Mouse (Mus musculus) hindbrain, embryonic 11.5 days (tissue): ENCODE measurements around the gene Ppp6r2. TPM values are rescaled to one million over a fixed set of nuclear protein-coding genes. Genes with fewer than 3 reads are reported as not detected.

Experiments
- ATAC-seq: fragments of 200-750 bp; cut with Nextera tagmentation; 2 replicates; pipeline ENCODE4 v1.8.0; 2017; ENCODE audit warnings: mild to moderate bottlenecking, moderate TSS enrichment, moderate library complexity; ENCODE audit not compliant: low FRiP score
- DNase-seq: peaks from one replicate; pipeline ENCODE4 v3.0.0-alpha.2; 2015; ENCODE audit warnings: low spot score
- H3K27ac ChIP-seq: fragments of 300-500 bp; sonication (generic); 2 replicates; pipeline ENCODE4 v1.5.1; 2014; ENCODE audit warnings: mild to moderate bottlenecking, low read depth, low read length
- H3K27me3 ChIP-seq: fragments of 300-500 bp; sonication (generic); 2 replicates; pipeline ENCODE4 v1.6.1; 2014; ENCODE audit warnings: mild to moderate bottlenecking, low read length, moderate library complexity, mixed read lengths; ENCODE audit not compliant: control insufficient read depth, insufficient read depth
- H3K36me3 ChIP-seq: fragments of 300-500 bp; sonication (generic); 2 replicates; pipeline ENCODE4 v1.6.1; 2014; ENCODE audit warnings: mild to moderate bottlenecking, low read length, moderate library complexity, mixed read lengths; ENCODE audit not compliant: control insufficient read depth, insufficient read depth
- H3K4me1 ChIP-seq: fragments of 300-500 bp; sonication (generic); replicated peaks from 2 replicates; pipeline ENCODE4 v1.6.1; 2014; ENCODE audit warnings: low read length, mixed read lengths; ENCODE audit not compliant: control insufficient read depth, insufficient read depth
- H3K4me2 ChIP-seq: fragments of 300-500 bp; sonication (generic); replicated peaks from 2 replicates; pipeline ENCODE4 v1.6.1; 2014; ENCODE audit warnings: mild to moderate bottlenecking, low read depth, low read length
- H3K4me3 ChIP-seq: fragments of 300-500 bp; sonication (generic); 2 replicates; pipeline ENCODE4 v1.5.1; 2014; ENCODE audit warnings: low read depth, low read length
- H3K9ac ChIP-seq: fragments of 300-500 bp; sonication (generic); 2 replicates; pipeline ENCODE4 v1.6.1; 2014; ENCODE audit warnings: low read depth, low read length
- H3K9me3 ChIP-seq: fragments of 300-500 bp; sonication (generic); 2 replicates; pipeline ENCODE4 v1.6.1; 2016; ENCODE audit warnings: low read length; ENCODE audit not compliant: control insufficient read depth
- WGBS: fragments of 180-500 bp; shearing (Covaris S2); extraction: QIAGEN DNeasy Blood & Tissue Kit; methylation state at CpG from one replicate; pipeline ENCODE4 v1.1.7; 2014; 5-methylcytosine and 5-hydroxymethylcytosine counted together
- polyA plus RNA-seq: library from polyadenylated mRNA; unstranded; fragments of >200 nt; fragmentation: Nextera tagmentation; extraction: Ambion mirVana; gene quantifications from 2 replicates; pipeline ENCODE4 v1.2.1, GENCODE M21; 2014

The Ppp6r2 gene
- polyA plus RNA-seq, 1 experiment from 2014 or later, result 46.0 TPM

DNA sequence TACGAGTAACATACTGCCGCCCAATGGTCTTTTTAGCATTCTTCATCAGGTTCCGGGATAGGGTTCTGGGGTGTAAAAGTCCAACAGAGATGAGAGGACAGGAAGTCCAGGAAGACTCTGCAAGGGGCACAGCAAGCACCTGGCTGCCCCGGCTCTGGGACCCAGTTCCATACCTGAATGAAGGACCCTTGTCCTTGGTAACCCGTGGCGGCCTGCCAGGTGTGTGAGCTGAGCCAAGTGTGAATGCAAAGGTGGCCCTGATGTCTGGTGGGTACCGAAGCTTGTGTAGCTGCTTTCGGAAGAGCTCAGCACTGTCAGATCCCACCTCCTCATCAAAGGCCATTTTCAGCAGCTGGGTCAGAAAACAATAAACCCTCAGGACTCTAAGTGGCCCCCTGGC, 89.2 kb downstream of the Ppp6r2 start:
- no peak for ATAC-seq

DNA sequence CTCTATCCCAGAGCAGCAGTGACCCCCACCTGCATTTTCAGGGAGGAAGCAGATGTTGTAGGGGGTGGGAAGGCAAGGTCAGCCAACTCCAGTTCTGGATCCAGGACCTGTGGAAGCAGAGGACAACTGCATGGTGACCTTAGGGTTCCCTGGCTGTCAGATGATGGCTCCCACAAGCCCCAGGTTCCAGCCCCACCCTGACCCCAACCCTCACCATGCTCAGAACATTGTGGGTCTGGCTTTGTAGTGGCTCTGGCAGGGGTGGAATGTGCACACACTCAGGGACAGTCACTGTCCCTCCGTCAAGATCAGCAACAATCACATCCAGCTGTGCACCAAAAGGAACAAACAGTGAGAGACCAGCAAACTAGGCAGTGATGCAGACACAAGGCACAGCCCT, 94.6 kb downstream of the Ppp6r2 start:
- 77% methylated on average over 1 of the region's 1 CpGs for whole genome bisulfite sequencing
- no peaks in the 10 kb centered on the region for H3K9me3 ChIP-seq
- no peak overlapping the region for H3K4me3 ChIP-seq
- no peaks in the 10 kb centered on the region for H3K27me3 ChIP-seq
- no peak overlapping the region for H3K4me2 ChIP-seq
- DNase-seq, result no peak
- no peaks in the 10 kb centered on the region for H3K4me1 ChIP-seq
- no peak overlapping the region for H3K9ac ChIP-seq
- H3K36me3 ChIP-seq, result peaks cover 7% of the 10 kb centered on the region
- no peak for ATAC-seq
- H3K27ac ChIP-seq, result no peak overlapping the region

More for the DNA sequence above, 89.2 kb downstream of the Ppp6r2 start:
- H3K27ac ChIP-seq, result no peak overlapping the region
- H3K36me3 ChIP-seq, result peaks cover 17% of the 10 kb centered on the region
- no peak for DNase-seq
- H3K4me2 ChIP-seq, result no peak overlapping the region
- 97% methylated on average over 8 of the region's 8 CpGs for WGBS
- no peaks in the 10 kb centered on the region for H3K27me3 ChIP-seq
- H3K4me1 ChIP-seq, result no peaks in the 10 kb centered on the region
- no peak overlapping the region for H3K4me3 ChIP-seq
- H3K9me3 ChIP-seq, result no peaks in the 10 kb centered on the region
- H3K9ac ChIP-seq, result no peak overlapping the region

DNA sequence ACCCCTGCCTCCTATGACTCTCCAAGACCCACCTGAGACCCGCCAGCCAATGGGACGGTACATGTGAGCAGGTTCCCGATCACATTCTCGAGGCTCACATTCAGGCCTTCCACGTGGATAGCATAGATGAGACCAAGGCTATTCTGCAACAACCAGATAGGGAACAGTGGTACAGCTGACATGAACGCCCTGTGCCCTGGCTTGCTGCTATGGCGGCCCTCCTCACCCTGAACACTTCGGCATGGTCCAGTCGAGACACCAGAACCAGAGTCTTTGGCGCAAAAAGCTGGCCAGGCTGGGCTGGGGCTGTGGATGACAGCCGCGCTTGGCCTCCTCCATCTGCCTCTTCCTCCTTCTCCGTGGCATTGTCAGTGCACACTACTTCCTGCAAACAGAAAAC, 96.1 kb downstream of the Ppp6r2 start:
- Histone ChIP-seq H3K36me3 (peaks cover 3% of the 10 kb centered on the region), H3K4me1 (no peaks in the 10 kb centered on the region), H3K9me3 (no peaks in the 10 kb centered on the region), H3K27ac (no peak overlapping the region), H3K9ac (no peak overlapping the region), H3K27me3 (no peaks in the 10 kb centered on the region), H3K4me3 (no peak overlapping the region), H3K4me2 (no peak overlapping the region)
- no peak for ATAC-seq
- WGBS, result 93% methylated on average over 13 of the region's 13 CpGs
- DNase-seq, result no peak

DNA sequence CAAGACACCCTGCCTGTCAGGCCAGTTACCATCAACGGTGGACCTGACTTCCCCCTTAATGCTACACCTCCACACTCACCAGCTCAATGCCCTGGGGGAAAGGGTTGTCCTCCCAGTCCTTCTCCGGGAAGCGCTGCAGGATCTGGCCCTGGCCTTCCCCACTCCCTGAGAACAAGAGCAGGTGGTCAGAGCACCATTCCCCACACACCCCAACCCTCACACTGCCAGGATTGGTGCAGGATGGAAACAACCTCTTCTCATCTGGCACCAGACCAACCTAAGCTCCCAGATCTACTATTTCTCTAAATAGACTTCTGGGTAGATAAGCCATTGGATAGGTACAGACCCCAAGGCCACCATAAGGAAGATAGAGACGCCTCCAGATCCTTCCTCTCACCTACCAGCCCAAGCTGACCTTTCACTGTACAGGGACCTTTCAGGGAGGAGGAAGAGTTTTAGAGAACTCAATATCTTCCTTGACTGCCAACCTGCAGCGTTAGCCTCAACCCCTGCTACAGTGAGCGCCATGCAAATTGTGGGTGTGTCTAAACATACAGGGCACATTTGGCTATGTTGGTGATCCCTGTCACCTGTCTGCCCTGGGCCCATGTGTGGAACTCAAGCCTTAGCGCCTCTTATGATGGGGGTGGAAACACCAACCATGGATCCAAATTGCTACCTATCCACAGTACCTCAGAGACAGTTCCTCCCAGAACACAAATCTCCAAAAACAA, 97.2 kb downstream of the Ppp6r2 start:
- WGBS, result 92% methylated on average over 7 of the region's 7 CpGs
- H3K27ac ChIP-seq, result no peak overlapping the region
- H3K27me3 ChIP-seq, result no peaks in the 10 kb centered on the region
- ATAC-seq (no peak), DNase-seq (no peak)
- no peaks in the 10 kb centered on the region for H3K9me3 ChIP-seq
- H3K36me3 ChIP-seq, result no peaks in the 10 kb centered on the region
- no peaks in the 10 kb centered on the region; the same call in 1 of the 2 replicates for H3K4me1 ChIP-seq
- no peak overlapping the region for H3K4me2 ChIP-seq
- H3K9ac ChIP-seq, result no peak overlapping the region
- no peak overlapping the region for H3K4me3 ChIP-seq

DNA sequence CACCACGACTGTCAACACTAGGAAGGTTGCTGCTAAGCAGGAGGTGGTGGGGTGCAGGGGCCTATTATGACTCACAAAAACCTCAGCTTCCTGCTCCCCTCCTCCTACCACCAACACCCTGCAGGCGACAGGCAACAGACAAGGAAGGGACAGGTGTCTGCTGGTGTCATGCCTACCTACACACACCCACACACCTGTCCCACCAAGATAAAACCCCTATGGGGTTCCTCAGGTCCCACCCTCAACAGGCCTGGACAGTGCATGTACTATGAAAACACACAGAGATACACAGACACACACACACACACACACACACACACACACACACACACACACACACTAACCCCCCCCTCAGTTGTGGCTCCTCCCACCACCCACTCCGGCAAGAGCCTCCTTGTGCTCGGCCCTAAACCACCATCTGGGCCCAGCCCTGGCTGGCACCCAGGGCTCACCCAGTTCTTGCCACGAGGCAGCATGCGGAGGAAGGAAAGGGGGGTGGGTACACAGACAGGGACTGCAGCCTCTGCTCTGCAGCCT, 98.7 kb downstream of the Ppp6r2 start:
- ATAC-seq (no peak), DNase-seq (no peak)
- Histone ChIP-seq H3K27ac (no peak overlapping the region), H3K36me3 (no peaks in the 10 kb centered on the region), H3K4me3 (no peak overlapping the region), H3K4me2 (no peak overlapping the region), H3K9ac (no peak overlapping the region), H3K9me3 (no peaks in the 10 kb centered on the region), H3K4me1 (no peaks in the 10 kb centered on the region; the same call in 1 of the 2 replicates), H3K27me3 (no peaks in the 10 kb centered on the region)
- 83% methylated on average over 6 of the region's 6 CpGs for WGBS

DNA sequence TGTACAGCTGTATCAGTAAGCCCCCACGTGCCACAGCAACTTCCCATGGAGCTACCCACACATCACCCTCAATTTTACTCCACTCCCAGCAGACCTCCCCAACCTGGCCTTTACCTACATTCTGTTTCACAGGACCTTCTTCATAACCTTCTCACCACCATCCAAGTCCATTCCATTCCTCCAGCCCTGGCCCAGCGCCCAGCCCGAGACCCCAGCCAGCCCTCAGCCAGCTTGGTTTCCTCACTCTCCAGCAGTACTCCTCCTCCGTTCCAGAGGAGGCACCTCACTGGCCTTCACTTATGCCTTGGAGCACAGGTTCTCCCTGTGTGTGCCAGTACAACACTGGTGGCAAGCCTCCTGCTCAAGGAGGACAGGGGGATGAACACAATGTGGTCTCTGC, 102.0 kb downstream of the Ppp6r2 start:
- H3K27ac ChIP-seq, result no peak overlapping the region
- no peak overlapping the region for H3K4me3 ChIP-seq
- peak overlapping the region; percentile 11; the same call in 1 of the 2 replicates for H3K4me2 ChIP-seq
- no peaks in the 10 kb centered on the region; the same call in 1 of the 2 replicates for H3K4me1 ChIP-seq
- WGBS, result 82% methylated on average over 4 of the region's 4 CpGs
- DNase-seq (no peak), ATAC-seq (no peak)
- no peaks in the 10 kb centered on the region for H3K27me3 ChIP-seq
- no peaks in the 10 kb centered on the region for H3K9me3 ChIP-seq
- H3K9ac ChIP-seq, result no peak overlapping the region
- no peaks in the 10 kb centered on the region for H3K36me3 ChIP-seq

DNA sequence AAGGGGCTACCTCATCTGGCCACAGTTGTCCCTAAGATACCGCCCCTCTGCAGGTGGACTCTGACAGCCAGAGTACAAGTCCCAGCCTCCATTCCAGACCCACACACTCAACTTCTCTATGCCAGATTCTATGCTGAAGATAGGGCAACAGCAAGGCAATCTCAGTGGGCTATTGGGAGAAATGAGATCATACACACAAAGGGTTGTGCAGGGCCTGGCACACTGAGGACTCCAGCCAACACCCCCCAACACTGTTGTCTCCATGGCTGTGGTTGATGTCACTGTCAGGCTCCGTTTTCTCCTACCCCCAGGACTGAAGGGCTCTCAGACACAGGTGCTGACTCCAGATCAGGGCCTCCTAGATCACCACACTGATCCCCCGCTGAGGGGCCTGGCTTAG, 102.8 kb downstream of the Ppp6r2 start:
- no peaks in the 10 kb centered on the region for H3K9me3 ChIP-seq
- no peaks in the 10 kb centered on the region for H3K36me3 ChIP-seq
- H3K4me1 ChIP-seq, result no peaks in the 10 kb centered on the region; the same call in 1 of the 2 replicates
- peak overlapping the region; percentile 85 for H3K9ac ChIP-seq
- H3K4me3 ChIP-seq, result peak overlapping the region; percentile 99
- peak overlapping the region; percentile 73 for H3K4me2 ChIP-seq
- DNase-seq (no peak), ATAC-seq (peak; percentile 15; the same call in 1 of the 2 replicates)
- H3K27me3 ChIP-seq, result no peaks in the 10 kb centered on the region
- WGBS, result 43% methylated on average over 3 of the region's 3 CpGs
- no peak overlapping the region for H3K27ac ChIP-seq

DNA sequence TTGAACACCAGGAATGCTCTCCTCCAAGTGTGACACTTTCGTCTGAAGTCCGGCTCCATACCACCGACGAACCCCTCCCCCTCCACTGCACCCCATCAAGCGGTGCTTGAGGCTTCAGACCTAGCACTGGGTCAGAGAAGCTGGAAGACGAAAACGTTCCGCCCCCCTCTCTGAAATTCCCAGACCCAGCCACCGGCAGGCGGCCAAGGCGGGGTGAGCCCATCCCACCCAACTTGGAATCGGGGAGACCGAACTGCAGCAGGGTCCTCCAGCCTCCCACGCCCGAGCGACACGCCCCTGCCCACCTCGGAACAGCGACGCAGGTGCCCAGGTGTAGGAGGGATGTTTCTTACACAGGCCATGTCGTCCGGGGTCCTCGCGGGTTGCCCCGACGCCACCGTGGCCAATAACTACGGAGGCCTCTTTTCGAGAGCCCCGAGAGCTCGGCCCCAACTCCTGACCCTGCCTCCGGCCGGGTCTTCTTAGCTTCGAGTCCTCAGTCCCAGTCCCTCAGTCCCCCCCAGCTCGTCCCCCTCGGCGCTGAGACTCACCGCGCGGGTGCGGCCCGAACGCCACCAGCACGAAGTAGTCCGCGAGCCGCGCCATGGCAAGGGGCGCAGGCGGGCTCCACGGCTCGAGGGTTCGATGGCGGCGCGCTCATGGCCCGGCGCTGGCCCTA, 103.3 kb downstream of the Ppp6r2 start:
- no peaks in the 10 kb centered on the region for H3K27me3 ChIP-seq
- peak overlapping the region; percentile 30; the same call in 1 of the 2 replicates for H3K27ac ChIP-seq
- peak overlapping the region; percentile 99 for H3K4me3 ChIP-seq
- DNase-seq (peak; percentile 49), ATAC-seq (peak; percentile 52)
- peak overlapping the region; percentile 73 for H3K4me2 ChIP-seq
- H3K9ac ChIP-seq, result peak overlapping the region; percentile 85
- H3K9me3 ChIP-seq, result no peaks in the 10 kb centered on the region
- under 1% methylated on average over 58 of the region's 58 CpGs for WGBS
- H3K36me3 ChIP-seq, result no peaks in the 10 kb centered on the region
- H3K4me1 ChIP-seq, result no peaks in the 10 kb centered on the region; the same call in 1 of the 2 replicates
